Mouse (Mus musculus) intestine, embryonic 14.5 days (tissue): Measurements from ENCODE around the gene Eomes. TPM values are rescaled to one million over a fixed set of nuclear protein-coding genes. Genes with fewer than 3 reads are reported as not detected.

Experiments used
- ATAC-seq: fragments of 200-750 bp; cut with Nextera tagmentation; replicated peaks from 2 replicates; pipeline ENCODE4 v1.8.0; 2017; ENCODE audit warnings: low read depth, moderate number of reproducible peaks, moderate TSS enrichment, moderate library complexity; ENCODE audit not compliant: low FRiP score, low TSS enrichment
- DNase-seq: peaks from one replicate; pipeline ENCODE4 v3.0.0-alpha.2; 2018; ENCODE audit warnings: low spot score
- H3K27ac ChIP-seq: fragments of 300-500 bp; sonication (generic); 2 replicates; pipeline ENCODE4 v1.5.1; 2014; ENCODE audit warnings: low read depth, mild to moderate bottlenecking, control low read depth
- H3K27me3 ChIP-seq: fragments of 300-500 bp; sonication (generic); replicated peaks from 2 replicates; pipeline ENCODE4 v1.6.1; 2014; ENCODE audit warnings: low read length, control low read depth; ENCODE audit not compliant: control insufficient read depth, insufficient read depth
- H3K36me3 ChIP-seq: fragments of 300-500 bp; sonication (generic); 2 replicates; pipeline ENCODE4 v1.6.1; 2014; ENCODE audit warnings: low read length, control low read depth; ENCODE audit not compliant: control insufficient read depth, insufficient read depth
- H3K4me1 ChIP-seq: fragments of 300-500 bp; sonication (generic); replicated peaks from 2 replicates; pipeline ENCODE4 v1.6.1; 2014; ENCODE audit warnings: low read length, control low read depth, mixed read lengths; ENCODE audit not compliant: control insufficient read depth, insufficient read depth
- H3K4me2 ChIP-seq: fragments of 300-500 bp; sonication (generic); 2 replicates; pipeline ENCODE4 v1.6.1; 2014; ENCODE audit warnings: low read length
- H3K4me3 ChIP-seq: fragments of 300-500 bp; sonication (generic); 2 replicates; pipeline ENCODE4 v1.5.1; 2014; ENCODE audit warnings: low read depth, low read length, control low read depth, mixed read lengths
- H3K9ac ChIP-seq: fragments of 300-500 bp; sonication (generic); 2 replicates; pipeline ENCODE4 v1.6.1; 2014; ENCODE audit warnings: mild to moderate bottlenecking, low read length
- H3K9me3 ChIP-seq: fragments of 300-500 bp; sonication (generic); 2 replicates; pipeline ENCODE4 v1.6.1; 2016; ENCODE audit warnings: low read length, control low read depth; ENCODE audit not compliant: control insufficient read depth
- WGBS: fragments of 180-500 bp; shearing (Covaris S2); extraction: QIAGEN DNeasy Blood & Tissue Kit; methylation state at CpG from one replicate; pipeline ENCODE4 v1.1.7; 2014; 5-methylcytosine and 5-hydroxymethylcytosine counted together
- polyA plus RNA-seq: library from polyadenylated mRNA; unstranded; fragments of >200 nt; fragmentation: Nextera tagmentation; extraction: Ambion mirVana; gene quantifications from 2 replicates; pipeline ENCODE4 v1.2.1, GENCODE M21; 2014

Eomes gene
- polyA plus RNA-seq, 1 experiment from 2014 or later, result 0.34 TPM

DNA sequence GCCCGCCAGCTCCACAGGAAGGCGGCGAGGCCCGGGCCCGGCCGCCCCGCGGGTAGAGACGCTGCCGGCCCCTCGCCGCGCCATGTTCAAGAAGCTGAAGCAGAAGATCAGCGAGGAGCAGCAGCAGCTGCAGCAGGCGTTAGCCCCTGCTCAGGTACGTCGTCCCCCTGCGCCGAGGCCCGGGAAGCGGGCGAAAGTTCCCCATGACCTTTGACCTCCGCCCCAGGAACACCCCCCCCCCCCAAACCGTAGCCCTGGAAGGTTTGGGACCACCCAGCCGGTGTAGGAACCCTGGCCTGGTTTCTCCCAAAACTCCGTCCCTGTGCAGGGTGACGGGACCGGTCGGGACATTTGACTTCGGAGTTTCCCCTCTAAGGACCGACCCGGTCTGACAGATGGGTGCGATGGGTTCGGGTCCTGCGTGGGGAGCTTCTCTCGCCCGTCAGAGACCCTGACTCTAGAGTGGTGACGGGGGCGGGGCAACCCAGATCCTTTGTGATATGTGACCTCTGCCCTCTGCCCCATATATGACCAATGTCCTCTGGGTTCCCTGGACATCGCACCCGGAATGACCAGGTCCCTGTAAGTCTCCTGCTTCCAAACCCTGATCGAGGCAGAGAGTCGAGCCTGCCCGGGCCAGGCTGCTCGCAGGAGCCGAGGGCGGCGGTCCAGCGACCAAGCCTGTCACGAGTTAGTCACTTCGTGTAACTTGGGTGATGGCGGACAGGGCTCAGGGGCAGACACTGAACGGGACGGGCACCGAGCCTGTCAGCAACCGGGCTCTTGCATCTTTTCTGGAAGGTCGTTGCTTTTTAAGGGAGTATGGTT is 28.6 kb downstream of the Eomes start:
- Histone ChIP-seq H3K4me2 (peak overlapping the region; percentile 100), H3K4me1 (peaks cover 9% of the 10 kb centered on the region), H3K4me3 (peak overlapping the region; percentile 98), H3K9me3 (no peaks in the 10 kb centered on the region), H3K9ac (peak overlapping the region; percentile 85), H3K27ac (peak overlapping the region; percentile 52; the same call in 1 of the 2 replicates), H3K27me3 (no peaks in the 10 kb centered on the region), H3K36me3 (no peaks in the 10 kb centered on the region)
- DNase-seq (peak; percentile 72), ATAC-seq (peak; percentile 38)
- WGBS, result under 1% methylated on average over 57 of the region's 57 CpGs

DNA sequence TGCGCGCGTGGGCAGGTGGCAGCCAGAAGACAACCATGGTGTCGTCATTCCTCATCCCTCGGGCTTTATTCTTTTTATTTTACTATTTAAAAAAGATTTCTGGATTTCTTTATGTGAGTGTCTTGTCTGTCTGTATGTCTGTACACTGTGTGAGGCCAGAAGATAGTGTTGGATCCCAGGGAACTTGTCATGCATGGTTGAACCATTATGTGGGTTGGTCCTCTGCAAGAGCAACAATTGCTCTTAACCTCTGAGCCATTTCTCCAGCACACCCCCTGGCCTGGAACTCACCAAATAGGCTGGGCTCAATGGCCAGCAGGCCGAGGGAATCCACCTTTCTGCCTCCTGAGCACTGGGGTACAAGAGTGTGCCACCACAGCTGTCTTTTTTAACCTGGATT is 29.5 kb downstream of the Eomes start:
- no peak for ATAC-seq
- no peak overlapping the region; the same call in 1 of the 2 replicates for H3K9ac ChIP-seq
- 77% methylated on average over 6 of the region's 6 CpGs for WGBS

DNA sequence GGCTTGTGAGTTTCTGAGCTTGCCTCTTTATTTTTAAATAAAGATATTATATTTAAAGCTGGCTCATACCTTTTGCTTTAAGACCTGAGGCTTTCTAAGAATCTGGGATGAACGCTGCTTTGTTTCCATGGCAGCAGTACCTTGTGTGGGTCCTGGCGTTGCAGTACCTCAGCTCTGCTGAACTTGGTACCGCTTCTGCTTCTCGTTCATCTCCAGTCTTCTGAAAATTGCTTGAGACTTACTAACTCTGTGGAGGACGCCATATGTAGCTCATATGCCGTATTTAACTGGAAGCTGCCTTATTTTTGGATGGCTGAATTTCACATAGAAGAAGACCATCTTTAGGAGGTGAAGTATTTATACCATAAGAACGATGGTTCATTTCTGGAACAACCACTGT is 30.6 kb downstream of the Eomes start:
- Histone ChIP-seq H3K4me1 (peaks cover 16% of the 10 kb centered on the region), H3K36me3 (no peaks in the 10 kb centered on the region), H3K4me3 (no peak overlapping the region), H3K9ac (no peak overlapping the region), H3K4me2 (no peak overlapping the region), H3K27ac (no peak overlapping the region), H3K27me3 (no peaks in the 10 kb centered on the region), H3K9me3 (no peaks in the 10 kb centered on the region)
- 82% methylated on average over 7 of the region's 7 CpGs for WGBS
- DNase-seq (no peak), ATAC-seq (no peak)

More for the DNA sequence above, 29.5 kb downstream of the Eomes start:
- Histone ChIP-seq H3K4me2 (peak overlapping the region; percentile 100), H3K27ac (no peak overlapping the region), H3K9me3 (no peaks in the 10 kb centered on the region), H3K4me3 (peak overlapping the region; percentile 98; the same call in 1 of the 2 replicates), H3K36me3 (no peaks in the 10 kb centered on the region), H3K4me1 (peaks cover 16% of the 10 kb centered on the region), H3K27me3 (no peaks in the 10 kb centered on the region)
- no peak for DNase-seq

DNA sequence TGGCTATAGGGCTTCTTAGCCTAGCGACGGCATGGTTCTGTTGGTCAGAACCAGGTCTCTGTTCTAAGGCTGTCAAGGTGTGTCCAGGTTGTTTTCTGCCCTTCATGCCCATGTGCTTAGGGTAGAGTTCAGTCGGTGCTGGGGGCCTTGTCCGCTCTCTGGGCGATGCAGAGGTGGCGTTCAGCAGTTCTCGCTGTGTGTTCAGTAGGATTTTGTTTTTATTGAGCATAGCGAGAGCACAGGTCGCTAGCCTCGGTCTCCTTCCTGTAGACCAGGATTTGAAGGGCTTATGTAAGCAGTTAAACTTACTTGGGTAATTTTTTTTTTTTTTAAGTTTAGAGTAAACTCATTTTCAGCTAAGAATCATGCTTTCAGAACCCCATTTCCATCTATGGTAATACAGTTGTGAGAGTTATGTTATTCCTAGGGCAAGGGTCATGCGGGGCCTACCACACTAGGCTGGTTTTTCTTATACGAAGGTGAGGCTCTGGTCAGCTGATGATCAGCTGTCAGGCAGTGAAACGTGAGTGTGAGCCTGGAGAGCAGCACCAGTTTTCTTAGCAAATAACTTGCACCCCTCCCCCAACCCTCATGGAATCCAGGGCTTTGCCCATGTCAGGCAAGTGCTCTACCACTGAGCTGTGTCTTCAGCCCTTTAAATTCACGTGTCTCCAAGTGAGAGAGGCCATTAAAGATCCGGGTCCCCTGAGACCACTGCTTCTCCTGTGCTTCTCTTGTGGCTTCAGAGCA is 33.1 kb downstream of the Eomes start:
- 66% methylated on average over 15 of the region's 15 CpGs for WGBS
- Histone ChIP-seq H3K9ac (no peak overlapping the region), H3K4me2 (no peak overlapping the region), H3K36me3 (peaks cover 17% of the 10 kb centered on the region), H3K27me3 (no peaks in the 10 kb centered on the region), H3K9me3 (no peaks in the 10 kb centered on the region), H3K27ac (no peak overlapping the region), H3K4me1 (peaks cover 16% of the 10 kb centered on the region), H3K4me3 (no peak overlapping the region)
- ATAC-seq (no peak), DNase-seq (no peak)

DNA sequence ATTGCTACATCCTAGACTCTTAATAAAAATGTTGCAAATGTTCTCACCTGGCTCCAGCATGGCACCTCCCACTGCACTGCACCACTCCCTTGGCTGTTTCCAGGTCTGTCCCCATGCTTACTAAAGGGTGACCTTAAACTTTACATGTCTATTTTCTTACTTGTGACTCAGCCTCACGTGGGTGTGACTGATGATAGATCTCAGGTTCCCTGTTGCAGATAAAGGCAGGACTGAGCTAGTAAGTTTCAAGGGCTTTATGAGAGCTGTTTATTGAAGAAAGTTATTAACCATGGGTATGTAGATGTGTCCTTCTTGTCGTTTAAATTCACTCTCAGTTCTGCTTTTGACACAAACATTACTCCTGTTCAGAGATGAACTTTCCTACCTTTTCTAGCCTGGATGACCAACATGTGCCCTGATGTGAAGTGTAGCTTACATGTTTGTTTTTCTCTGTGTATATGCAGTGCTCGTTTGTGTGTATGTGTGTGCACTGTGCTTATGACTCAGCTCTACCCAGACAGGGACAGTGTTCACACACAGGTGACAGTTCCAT is 34.7 kb downstream of the Eomes start:
- Histone ChIP-seq H3K36me3 (peaks cover 18% of the 10 kb centered on the region), H3K9me3 (no peaks in the 10 kb centered on the region), H3K27ac (no peak overlapping the region; the same call in 1 of the 2 replicates), H3K4me3 (no peak overlapping the region), H3K27me3 (no peaks in the 10 kb centered on the region), H3K4me2 (no peak overlapping the region), H3K9ac (no peak overlapping the region), H3K4me1 (peaks cover 7% of the 10 kb centered on the region; the same call in 1 of the 2 replicates)
- WGBS, result 63% methylated on average over 3 of the region's 3 CpGs
- ATAC-seq, result peak; percentile 75
- DNase-seq, result no peak

DNA sequence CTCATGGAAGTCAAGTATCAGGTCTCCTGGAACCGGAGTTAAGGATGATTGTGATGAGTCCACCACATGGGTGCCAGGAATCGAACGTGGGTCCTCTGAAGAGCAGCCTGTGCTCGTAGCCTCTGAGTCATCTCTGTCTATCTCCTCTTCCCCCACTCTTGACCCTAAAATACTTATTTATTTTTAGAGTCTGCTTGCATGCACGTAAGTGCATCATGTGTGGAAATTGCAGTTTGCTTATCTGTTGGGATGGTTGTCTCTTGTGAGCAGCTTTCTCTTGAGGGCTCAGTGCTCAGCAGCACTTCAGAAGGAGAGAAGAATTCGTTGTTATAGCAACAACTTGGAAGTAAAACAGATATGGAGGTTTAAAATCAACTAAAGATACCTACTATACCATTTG is 37.5 kb downstream of the Eomes start:
- Histone ChIP-seq H3K36me3 (peaks cover 18% of the 10 kb centered on the region), H3K4me2 (no peak overlapping the region), H3K9me3 (no peaks in the 10 kb centered on the region), H3K4me3 (no peak overlapping the region), H3K27me3 (no peaks in the 10 kb centered on the region), H3K4me1 (peaks cover 11% of the 10 kb centered on the region), H3K27ac (no peak overlapping the region), H3K9ac (no peak overlapping the region)
- WGBS, result 90% methylated on average over 6 of the region's 6 CpGs
- no peak for DNase-seq
- no peak for ATAC-seq

DNA sequence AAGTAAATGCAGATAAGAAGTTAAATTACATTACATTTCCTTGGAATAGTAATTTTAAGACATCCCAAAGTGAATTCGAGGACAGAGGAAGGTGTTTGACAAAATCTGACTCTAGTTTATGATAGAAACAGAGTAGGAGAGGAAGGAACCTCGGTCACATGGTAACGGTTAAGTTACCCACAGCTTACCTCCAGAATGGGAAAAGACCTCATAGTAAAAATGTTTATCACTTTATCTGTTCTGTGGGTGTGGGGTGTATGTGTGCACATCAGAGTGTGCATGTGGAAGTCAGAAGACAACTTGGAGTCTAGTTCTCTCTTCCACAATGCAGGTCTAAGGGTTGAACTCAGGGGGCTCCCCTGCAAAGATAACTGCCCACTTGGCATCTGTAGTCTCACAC is 38.1 kb downstream of the Eomes start:
- no peaks in the 10 kb centered on the region for H3K9me3 ChIP-seq
- no peaks in the 10 kb centered on the region for H3K27me3 ChIP-seq
- H3K4me3 ChIP-seq, result no peak overlapping the region
- no peak for DNase-seq
- no peak overlapping the region for H3K9ac ChIP-seq
- WGBS, result 92% methylated on average over 3 of the region's 3 CpGs
- H3K36me3 ChIP-seq, result peaks cover 18% of the 10 kb centered on the region
- ATAC-seq, result no peak
- no peak overlapping the region for H3K27ac ChIP-seq
- H3K4me2 ChIP-seq, result no peak overlapping the region
- peaks cover 16% of the 10 kb centered on the region for H3K4me1 ChIP-seq

DNA sequence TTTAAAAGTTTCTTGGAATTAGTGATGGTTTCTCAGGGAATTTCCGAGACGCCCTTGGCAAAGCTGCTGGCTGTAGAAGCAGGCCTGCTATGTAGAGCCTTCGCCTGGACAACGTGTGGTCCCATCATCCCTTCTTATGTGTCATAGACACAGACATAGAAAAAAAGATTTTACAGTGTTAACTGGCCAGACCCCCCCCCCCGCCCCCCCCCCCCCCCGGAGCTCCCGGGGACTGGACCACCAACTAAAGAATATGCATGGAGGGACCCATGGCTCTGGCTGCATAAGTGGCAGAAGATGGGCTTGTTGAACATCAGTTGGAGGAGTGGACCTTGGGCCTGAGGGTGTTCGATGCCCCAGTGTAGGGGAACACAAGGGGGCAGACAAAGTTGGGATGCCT is 39.6 kb downstream of the Eomes start:
- H3K27ac ChIP-seq, result no peak overlapping the region
- H3K36me3 ChIP-seq, result peaks cover 22% of the 10 kb centered on the region
- H3K9me3 ChIP-seq, result no peaks in the 10 kb centered on the region
- ATAC-seq (no peak), DNase-seq (no peak)
- H3K9ac ChIP-seq, result no peak overlapping the region
- no peaks in the 10 kb centered on the region for H3K27me3 ChIP-seq
- peaks cover 10% of the 10 kb centered on the region for H3K4me1 ChIP-seq
- no peak overlapping the region for H3K4me2 ChIP-seq
- 79% methylated on average over 6 of the region's 8 CpGs for WGBS
- H3K4me3 ChIP-seq, result no peak overlapping the region
